Mouse (Mus musculus): ENCODE data around the gene Sv2b. TPM values are rescaled to one million over a fixed set of nuclear protein-coding genes. Genes with fewer than 3 reads are reported as not detected.

Gene Sv2b
- polyA plus RNA-seq, 1 experiment from 2014 or later, result 2.1 TPM

- no peak for DNase-seq (ENCODE audit: low spot score)
Observed at GRCm38 (mm10) chr7:75103900-75104299, 205.2 kb downstream of the Sv2b start.

- DNase-seq (ENCODE audit: low spot score), result no peak
Observed at GRCm38 (mm10) chr7:75102536-75103332, 206.3 kb downstream of the Sv2b start.

GRCm38 (mm10) chr7:75085473-75085872, 223.6 kb downstream of the Sv2b start:
- no peak for DNase-seq (ENCODE audit: low spot score)

GRCm38 (mm10) chr7:75080163-75080562, 228.9 kb downstream of the Sv2b start:
- DNase-seq (ENCODE audit: low spot score), result no peak

- no peak for DNase-seq (ENCODE audit: low spot score)
Observed at GRCm38 (mm10) chr7:75077560-75078208, 231.4 kb downstream of the Sv2b start.

Other genes starting within 250 kb of the Sv2b start
- 47.3 and 72.9 TPM in 2 replicates for gene Akap13, start 146.3 kb upstream of the Sv2b start, polyA plus RNA-seq (2015; fragmentation: Nextera tagmentation; extraction: Ambion mirVana)